Mouse (Mus musculus) spleen, adult 12 weeks (tissue): ENCODE results near the gene Apod.
"Not testable (repeated sequence)": the region's sequence is repeated elsewhere in the genome, so short reads cannot be mapped to it uniquely, and the experiment has no call there.

Experiments used
- DNase-seq: peaks from one replicate; pipeline ENCODE4 v3.0.0; 2022; ENCODE audit warnings: low spot score

The Apod gene

DNA sequence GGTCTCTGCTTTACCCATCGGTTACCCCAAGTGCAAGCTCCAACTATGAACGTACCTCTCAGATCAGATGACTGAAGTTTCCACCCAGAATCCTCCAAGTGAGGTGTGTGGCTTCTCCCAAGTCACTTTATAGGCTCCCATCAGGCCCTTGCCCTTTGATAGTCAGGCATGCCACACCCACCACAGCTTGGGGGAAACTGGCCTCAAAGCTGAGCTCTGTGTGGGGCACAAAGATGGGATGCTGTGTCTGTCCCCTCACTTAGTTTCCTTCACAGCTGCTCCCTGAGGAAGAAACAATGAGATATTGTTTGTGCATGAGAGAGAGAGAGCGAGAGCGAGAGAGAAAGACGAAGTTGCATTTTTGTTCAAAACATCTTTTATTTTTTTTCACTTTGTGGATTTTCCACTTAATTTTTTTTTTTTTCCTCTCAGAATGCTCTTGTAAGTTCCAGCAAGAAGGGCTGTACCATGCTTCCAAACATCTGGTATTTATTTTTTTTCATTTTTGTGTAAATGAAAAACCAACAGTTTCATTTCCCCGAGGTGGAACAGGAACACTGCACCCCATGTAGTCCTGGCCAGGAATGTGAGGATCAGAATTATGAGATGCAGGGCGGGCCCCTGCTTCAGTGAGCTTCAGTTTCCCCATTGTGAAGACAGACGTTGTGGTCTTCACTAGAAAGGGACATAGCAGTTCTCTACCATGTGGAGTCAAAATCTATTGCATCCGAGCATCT lies at the start of gene Apod:
Apod (minus strand) TSS at position 312 of the 737 bp plus-strand sequence.
- DNase-seq = no peak

DNA sequence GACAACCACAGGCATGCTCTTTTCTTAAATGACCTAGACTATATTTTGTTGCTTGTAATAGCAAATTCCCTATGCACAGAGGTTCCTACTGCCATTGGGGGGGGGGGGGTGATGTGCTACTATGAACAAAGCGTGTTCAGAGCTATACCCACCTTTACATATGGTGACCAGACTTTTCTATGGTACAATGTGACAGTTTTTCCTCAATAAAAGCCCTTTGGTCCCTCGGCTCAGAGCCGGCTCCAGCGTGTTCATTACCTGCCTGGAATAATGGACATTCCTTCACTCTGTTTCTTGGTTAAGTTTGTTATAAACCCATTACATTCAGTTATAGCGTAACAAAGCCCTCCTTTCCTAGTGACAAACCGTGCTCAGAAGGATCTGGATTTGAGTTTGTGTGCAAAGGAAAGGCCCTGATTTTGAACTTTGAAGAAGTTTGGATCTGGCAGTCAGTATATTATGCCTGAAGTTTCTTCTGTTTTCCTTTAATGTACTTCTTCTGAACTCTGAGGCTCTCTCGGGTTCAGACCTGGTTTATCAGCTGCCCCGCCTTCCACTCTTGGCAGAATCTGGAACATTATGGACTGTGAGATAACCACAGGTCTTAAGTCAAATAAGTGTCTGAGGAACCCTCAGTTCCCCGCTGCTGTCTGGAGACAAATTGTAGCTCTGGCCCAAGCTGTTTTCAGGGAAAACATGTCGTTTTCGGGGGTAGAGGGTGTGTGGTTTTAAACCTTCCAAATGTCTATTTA lies 49.3 kb upstream of the Apod start:
- DNase-seq = no peak

GRCm38 (mm10) chr16:31359542-31359941 lies 44.9 kb upstream of the Apod start:
- DNase-seq = no peak

- DNase-seq = no peak
Measured at GRCm38 (mm10) chr16:31358991-31359390, 44.4 kb upstream of the Apod start.

DNA sequence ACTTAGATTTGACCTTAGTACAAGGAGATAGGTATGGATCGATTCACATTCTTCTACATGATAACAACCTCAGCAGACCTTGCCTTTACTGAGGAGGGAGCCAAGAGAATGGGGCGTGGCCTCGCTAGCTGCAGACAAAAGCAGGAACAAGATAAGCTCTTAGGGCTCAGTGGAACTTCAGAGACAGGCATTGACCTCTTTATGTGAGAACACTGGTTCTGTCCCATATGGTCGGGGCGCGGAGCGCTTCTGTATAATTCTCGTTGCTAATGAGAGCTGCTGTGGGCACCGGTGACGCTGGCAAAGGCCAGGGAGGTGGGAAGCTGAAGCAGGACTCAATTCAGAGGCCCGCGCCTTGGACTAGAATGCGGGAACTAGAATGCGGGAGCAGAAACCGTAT lies 44.0 kb upstream of the Apod start:
- no peak for DNase-seq

DNA sequence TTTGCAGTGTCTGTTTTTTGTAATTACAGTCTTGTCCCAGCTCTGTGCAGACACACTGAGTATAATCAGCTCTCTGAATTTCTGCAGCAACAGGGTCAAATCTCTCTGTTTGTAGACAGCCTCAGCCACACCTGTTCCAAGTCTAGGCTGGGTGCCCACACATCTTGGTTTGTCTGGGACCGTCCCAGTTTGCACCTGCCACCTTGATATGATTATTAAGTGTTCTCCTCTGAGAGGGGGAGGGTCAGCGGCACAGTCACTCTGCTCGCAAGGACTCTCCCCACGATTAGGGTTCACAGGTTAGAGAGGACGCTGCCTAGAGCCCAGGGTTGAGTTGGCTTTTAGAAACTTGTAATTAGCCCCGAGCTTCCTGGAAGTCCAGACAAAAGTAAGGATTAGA lies 41.3 kb upstream of the Apod start:
- DNase-seq = no peak

GRCm38 (mm10) chr16:31354341-31355329 lies 40.0 kb upstream of the Apod start:
- peak; percentile 42 for DNase-seq

DNA sequence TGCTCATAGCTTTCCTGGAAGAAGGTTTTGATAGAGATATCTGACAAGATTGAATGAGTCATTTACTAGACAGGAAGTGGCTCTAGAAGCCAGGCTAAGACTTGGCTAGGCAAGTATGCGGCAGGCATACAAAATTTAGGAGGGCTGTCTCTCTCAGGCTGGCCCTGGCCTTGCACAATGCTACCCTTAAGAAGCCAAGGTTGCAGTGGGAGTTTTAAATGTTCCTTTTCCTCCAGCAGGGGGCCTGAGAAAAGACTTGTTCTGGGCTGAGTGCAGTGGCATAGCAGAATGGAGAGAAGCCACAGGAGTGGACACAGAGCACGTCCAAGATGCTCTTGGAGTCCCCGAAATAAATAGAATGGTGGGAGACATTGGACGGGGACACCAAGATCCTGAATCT lies 38.4 kb upstream of the Apod start:
- no peak for DNase-seq

- no peak for DNase-seq
Measured at GRCm38 (mm10) chr16:31347581-31347980, 33.0 kb upstream of the Apod start.

- DNase-seq = no peak
Measured at GRCm38 (mm10) chr16:31342966-31343365, 28.4 kb upstream of the Apod start.

GRCm38 (mm10) chr16:31342556-31342955 lies 27.9 kb upstream of the Apod start:
- DNase-seq = no peak

DNA sequence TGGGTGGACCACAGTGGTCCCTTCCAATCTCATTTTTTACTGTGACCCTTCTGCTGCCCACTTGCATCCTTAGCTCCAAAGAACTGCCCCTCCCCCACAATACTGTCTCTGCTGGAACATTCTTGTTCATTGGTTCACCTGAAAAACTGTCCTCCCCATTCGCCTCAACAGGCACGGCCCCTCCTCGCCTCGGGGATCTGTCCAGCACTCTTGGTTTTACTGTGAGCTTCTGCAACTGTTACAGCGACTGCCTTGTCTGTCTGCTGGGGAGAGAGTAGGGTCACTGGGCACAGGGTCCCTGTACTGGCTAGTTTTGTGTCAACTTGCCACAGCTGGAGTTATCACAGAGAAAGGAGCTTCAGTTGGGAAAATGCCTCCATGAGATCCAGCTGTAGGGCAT lies 24.7 kb upstream of the Apod start:
- no peak for DNase-seq

DNA sequence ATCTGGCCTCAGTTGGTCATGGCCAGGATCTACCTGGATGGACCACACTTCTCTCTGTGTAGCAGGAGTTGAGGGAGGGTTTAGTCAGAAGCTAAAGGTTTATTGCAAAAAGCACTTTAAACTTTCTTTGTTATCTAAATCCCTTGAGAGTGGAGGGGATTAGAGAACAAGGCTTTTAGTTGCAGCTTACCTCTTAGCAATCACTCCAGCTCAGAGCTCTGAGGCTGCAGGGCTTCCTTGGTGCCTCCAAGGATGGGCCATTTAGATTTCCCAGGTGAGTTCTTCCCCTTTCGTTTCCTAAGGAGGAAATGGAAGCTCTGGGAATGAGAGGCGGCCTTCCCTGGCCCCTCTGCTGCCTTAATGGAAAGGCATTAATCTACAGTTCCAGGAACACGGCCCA lies 23.3 kb upstream of the Apod start:
- DNase-seq = no peak

- no peak for DNase-seq
Measured at GRCm38 (mm10) chr16:31334796-31335195, 20.2 kb upstream of the Apod start.

DNA sequence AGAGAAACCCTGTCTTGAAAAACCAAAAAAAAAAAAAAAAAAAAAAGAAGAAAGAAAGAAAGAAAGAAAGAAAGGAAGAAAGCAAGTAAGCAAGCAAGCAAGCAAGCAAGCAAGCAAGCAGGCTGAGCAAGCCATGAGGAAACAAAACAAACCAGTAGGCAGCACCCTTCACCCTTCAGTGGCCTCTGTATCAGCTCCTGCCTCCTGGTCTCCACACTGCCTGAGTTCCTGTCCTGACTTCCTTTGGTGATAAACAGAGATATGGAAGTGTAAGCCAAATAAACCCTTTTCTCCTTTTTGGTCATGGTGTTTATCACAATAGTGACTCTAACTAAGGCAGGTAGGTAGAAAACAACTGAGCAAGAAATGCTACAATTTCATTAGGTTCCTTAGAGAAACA lies 18.0 kb upstream of the Apod start:
- no peak for DNase-seq

GRCm38 (mm10) chr16:31330970-31331369 lies 16.4 kb upstream of the Apod start:
- DNase-seq = not testable (repeated sequence)

GRCm38 (mm10) chr16:31329668-31330067 lies 15.1 kb upstream of the Apod start:
- no peak for DNase-seq

GRCm38 (mm10) chr16:31327891-31328290 lies 13.3 kb upstream of the Apod start:
- DNase-seq = no peak

DNA sequence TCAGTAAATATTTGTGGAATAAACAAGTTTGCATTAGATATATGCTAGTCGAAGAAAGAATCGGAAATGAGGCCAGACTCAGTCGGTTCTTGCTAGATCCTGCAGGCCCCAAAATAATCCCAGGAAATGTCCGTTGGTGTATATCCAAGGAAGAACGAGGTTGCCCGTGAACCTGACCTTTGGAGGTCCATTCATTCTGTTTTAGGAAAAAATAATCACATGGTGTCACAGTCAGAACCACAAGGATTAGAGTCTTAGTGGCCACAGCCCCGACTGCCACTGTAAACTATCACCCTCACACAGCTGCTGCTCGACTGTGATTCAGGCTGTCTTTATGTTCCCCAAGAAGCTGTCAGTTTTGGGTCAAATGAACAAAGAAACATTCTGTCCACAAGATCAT lies 12.8 kb upstream of the Apod start:
- no peak for DNase-seq

- DNase-seq = no peak
Measured at GRCm38 (mm10) chr16:31326679-31327078, 12.1 kb upstream of the Apod start.

GRCm38 (mm10) chr16:31325966-31326365 lies 11.4 kb upstream of the Apod start:
- no peak for DNase-seq

DNA sequence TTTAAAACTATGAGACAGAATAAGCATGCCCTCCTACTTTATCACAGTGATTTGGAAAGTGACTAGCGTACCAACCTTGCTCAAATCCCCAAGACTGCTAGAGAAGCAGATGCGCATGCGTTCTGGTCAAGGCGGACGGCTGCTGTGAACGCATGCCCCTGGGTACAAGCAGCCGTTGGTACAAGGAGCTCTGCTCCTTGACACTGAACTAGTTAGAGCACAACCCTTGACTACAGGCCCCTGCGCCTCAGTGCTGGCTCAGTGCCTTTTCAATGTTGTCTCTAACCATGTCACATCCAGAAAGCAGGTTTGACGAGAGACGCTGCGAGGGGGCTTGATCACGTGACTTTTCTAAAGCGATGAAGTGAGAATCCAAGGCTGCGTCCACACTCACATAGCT lies 10.5 kb upstream of the Apod start:
- DNase-seq = no peak
